Mouse (Mus musculus) megakaryocyte, embryonic 14.5 days (primary cell): ENCODE data around the gene Gm12695.

Experiments
- FLI1 ChIP-seq: IDR thresholded peaks from 2 replicates; pipeline ENCODE4 v1.6.1; 2012; ENCODE audit warnings: low read length, inconsistent platforms, mixed read lengths
- GATA1 ChIP-seq: IDR thresholded peaks from 3 replicates; pipeline ENCODE4 v1.6.1; 2012; ENCODE audit warnings: mixed read lengths, low read length, inconsistent platforms, borderline replicate concordance

DNA sequence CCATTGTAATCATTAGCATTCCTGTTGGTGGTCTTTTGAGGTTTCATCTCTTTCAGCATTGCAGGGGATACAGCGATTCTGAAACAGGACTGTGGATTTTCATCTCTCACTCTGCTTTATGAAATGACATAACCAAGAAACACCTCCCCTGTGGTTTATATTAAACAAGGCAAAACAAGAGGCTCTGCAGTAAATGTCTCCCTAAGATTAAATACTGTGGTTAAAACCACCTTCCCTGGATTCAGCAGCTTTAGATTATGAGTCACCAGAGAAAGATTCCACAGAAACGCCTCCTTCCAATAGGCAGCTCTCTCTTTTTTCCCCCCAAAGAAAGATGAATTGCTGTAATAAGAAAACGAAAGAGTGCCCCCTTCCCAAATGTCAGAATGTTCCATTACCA, 4.9 kb upstream of the Gm12695 start:
- TF ChIP-seq GATA1 (no peak), FLI1 (no peak)
